Mouse (Mus musculus) bone marrow, adult 2 months (tissue): Measurements from ENCODE around the gene Cbll1.

Experiments used
- CTCF ChIP-seq: fragments of 200-500 bp; IDR thresholded peaks from 2 replicates; pipeline ENCODE4 v1.5.1; 2011; ENCODE audit warnings: low read length, control low read depth; ENCODE audit not compliant: control insufficient read depth, insufficient read depth
- POLR2A ChIP-seq: fragments of 200-500 bp; IDR thresholded peaks from 2 replicates; pipeline ENCODE4 v1.6.1; 2011; ENCODE audit warnings: low read depth, mild to moderate bottlenecking, control low read depth, low read length, borderline replicate concordance; ENCODE audit not compliant: control insufficient read depth

- no peak for TF ChIP-seq CTCF
- TF ChIP-seq POLR2A = no peak
Observed at GRCm38 (mm10) chr12:31527407-31527806, 28.0 kb upstream of the Cbll1 start.
